Mouse (Mus musculus): ENCODE measurements at regions not wholly inside any gene's neighbourhood (a gene's known extent, or its start where the extent isn't known, plus 50 kb on each side); places are given as distances from the start of the nearest gene placed in this dataset.

DNA sequence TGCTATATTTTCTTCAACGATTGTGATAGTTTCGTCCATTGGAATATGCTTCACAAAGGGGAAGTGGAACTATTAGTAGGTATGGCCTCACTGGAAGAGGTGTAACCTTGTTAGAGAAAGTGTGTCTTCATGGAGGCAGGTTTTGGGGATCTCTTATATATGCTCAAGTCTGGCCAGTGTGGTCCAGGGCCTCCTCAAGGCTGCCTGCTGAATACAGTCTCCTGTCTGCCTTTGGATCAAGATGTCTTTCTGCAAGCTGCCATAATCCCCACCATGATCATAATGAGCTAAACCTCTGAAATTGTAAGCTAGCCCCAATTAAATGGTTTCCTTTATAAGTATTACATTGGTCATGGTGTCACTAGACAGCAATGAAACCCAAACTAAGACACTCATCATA is 384.3 kb downstream of the Btbd3 start:
- DNase-seq (ENCODE audit: low read depth, low spot score), result no peak

- DNase-seq (ENCODE audit: low read depth, low spot score), result no peak
These were observed 385.0 kb downstream of the Btbd3 start for GRCm38 (mm10) chr2:138641335-138641734.

DNA sequence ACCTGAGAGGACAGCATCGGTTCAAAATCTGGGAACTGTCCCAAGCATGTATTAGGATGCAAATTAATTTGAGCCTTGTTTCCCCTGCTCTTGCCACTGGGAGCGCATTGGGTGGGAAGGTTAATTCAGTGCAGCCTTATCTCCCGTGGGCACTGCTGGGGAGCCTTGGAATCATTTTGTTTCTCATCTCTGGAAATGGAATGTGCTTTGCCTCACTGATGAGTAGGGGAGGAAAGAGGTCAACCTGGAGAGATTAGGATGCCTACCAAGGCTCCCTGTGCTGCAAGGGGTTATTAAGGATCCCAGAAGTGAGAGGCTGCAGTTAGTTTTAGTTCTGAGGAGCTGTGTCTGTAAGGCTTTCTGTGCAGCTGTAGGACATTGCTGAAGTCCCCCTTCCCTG is 392.3 kb downstream of the Btbd3 start:
- no peak for DNase-seq (ENCODE audit: low read depth, low spot score)

DNA sequence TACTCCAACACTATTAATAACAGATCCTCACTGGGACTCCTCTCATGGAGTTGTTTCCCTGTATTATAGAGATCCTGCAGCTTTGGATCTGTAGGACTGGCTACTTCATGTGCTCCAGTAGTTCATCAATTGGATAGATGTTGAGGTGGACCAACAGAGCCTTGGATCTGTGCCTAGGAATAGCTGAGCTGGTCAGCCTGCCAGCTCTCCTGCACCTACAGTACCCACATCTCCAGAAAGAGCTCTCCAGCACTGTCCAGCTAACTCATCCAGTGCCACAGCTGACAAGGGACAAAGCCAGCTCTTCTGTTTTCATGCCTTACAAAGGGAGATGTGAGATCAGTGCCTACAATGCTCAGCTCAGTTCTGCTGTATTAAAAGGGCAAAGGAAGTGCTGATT is 403.0 kb downstream of the Btbd3 start:
- DNase-seq (ENCODE audit: low read depth, low spot score), result no peak

- DNase-seq (ENCODE audit: low read depth, low spot score), result no peak
These were observed 413.9 kb downstream of the Btbd3 start for GRCm38 (mm10) chr2:138670307-138670706.

DNA sequence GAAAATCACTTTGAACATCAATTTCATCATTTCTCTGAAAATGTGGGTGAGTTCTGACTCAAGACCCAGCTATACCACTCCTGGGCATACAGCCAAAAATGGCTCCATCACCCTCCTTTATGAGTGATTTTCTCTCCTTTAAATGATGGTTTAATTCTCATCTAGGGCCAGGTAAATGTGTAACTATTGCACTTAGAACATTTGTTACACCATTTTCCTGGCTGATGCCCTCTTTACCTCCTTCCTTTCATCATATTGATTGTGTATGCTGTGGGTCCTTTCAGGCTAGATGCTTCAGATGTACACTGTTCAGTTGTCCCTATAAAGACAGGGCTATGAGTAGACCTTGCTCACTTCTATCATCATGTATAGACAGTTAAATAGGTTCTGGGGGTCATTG is 418.4 kb downstream of the Btbd3 start:
- no peak for DNase-seq (ENCODE audit: low read depth, low spot score)

- no peak for DNase-seq (ENCODE audit: low read depth, low spot score)
These were observed 419.1 kb downstream of the Btbd3 start for GRCm38 (mm10) chr2:138675229-138676065.

GRCm38 (mm10) chr2:138688140-138688871 is 431.9 kb downstream of the Btbd3 start:
- no peak for DNase-seq (ENCODE audit: low read depth, low spot score)

- no peak for DNase-seq (ENCODE audit: low read depth, low spot score)
These were observed 433.1 kb downstream of the Btbd3 start for GRCm38 (mm10) chr2:138689497-138689896.

GRCm38 (mm10) chr2:138702783-138703182 is 446.4 kb downstream of the Btbd3 start:
- no peak for DNase-seq (ENCODE audit: low read depth, low spot score)

- no peak for DNase-seq (ENCODE audit: low read depth, low spot score)
These were observed 447.7 kb downstream of the Btbd3 start for GRCm38 (mm10) chr2:138703943-138704541.

DNA sequence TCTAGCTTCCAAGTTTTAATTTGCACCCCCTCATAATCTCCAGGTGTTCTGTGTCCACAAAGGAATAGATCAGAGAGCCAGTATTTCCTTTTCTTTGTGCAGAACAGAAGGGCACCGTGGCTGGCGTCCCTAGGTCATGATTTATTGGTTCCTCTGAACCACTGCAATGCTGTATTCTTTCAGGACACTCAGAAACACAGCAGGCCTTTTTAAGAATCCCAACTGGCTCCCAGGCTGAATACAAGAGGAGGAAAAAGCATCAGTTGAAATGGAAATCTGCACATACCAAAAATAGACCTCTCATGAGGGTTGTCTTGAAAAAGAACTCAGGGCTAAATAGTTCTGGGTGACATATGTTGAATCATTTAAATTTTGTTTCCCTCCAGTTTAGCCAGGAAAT is 452.4 kb downstream of the Btbd3 start:
- DNase-seq (ENCODE audit: low read depth, low spot score), result no peak

DNA sequence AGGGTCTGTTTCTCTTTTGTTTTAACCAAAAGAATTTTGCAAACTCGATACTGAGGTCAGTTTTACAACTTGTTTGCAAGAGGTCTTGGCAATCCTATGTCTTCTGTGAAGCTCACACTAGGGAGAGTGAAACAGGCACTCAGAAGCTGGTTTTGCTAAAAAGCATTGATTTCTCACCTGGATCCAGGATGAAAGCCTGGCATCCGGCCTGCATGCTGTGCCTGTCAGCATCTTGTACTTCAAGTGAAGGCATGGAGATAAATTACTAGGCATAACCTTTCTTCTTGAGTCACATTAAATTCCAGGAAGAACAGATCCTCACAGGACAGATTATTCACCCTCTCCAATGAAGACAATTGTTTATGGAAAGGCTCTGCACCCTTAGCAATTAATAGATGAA is 477.5 kb downstream of the Btbd3 start:
- DNase-seq (ENCODE audit: low read depth, low spot score), result no peak

DNA sequence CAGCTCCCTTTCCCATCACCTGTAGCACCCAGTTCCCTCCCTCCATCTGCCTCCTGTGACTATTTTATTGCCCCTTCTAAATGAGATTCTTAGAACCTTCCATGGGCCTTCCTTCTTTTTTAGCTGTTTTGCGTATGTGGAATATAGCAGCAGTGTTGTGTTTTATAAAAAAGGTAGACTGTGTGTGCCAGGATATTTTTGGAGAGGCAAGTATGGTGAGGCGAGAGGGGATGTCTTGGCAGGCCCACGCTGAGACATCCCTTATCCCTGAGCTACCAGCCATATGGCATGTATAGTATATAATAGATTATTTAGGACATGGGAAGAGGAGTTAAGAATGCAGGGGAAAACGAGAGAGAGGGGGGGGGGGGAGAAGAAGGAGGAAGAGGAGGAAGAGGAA is 488.4 kb downstream of the Btbd3 start:
- DNase-seq (ENCODE audit: low read depth, low spot score), result no peak

DNA sequence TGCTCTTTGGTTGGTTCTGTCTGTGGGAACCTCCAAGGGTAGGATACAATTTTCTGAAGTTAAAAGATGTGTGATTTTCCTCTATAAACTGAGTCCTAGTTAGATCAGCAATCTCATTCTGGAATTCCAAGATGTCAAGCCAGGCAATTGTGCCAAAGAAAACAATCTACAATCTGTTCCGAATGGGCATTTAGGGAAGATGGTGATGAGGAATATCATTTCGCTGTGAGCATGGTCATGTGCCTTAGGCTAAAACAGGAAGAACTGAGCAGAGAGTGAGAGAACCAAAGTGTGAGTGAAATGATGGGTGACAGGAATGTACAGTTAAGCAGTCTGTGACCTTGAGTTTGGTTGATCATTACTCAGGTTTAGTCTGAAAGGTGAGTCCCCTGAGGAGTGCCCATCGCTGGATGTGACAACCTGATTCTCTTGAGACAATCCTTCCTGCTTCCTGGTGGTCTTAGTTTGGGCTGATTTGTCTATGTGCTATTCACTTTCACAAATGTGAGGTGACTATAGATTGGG is 504.1 kb downstream of the Btbd3 start:
- no peak for DNase-seq (ENCODE audit: low read depth, low spot score)

DNA sequence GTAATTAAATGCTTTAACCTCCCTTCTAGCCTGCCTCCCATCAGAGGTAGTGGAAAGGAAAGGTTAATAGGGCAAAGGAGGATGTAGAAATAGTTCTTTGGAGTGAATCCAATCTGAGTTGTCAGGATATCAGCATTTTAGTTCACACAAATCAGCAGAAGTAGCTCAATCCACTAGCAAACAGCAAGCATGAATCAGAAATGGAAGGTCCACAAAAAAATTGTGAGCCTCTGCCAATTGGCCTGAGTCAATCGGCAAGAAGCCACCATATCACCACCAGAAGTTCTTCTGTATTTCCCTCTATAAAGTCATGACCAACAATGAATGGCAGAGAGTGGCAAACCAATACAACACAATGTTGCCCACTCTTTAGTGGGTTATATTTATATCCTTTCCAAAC is 505.0 kb downstream of the Btbd3 start:
- no peak for DNase-seq (ENCODE audit: low read depth, low spot score)

DNA sequence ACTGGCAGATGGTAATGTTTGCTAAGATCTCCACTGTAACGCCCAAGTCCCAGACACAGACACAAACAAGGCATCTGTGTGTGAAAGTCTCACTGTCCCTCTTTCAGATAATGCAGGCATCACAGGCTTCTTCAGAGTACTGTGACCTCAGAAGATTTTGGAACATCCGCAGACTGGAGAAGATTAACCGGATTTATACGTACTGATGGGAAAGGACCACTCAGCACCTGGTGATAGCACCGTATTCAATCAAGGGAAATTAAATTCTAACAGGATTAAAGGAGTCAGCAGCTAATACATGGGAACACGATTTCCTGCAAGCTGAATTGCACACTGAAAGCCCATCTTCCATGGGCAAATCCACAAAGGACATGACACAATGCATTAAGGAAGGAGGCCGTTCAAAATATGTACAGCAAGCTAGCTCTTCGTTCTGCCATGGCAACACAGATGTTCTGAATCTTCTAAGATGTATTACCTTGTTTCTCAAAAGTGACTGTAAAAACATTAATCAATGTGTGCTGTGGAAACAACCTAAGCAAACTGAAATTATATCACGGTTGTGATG is 510.0 kb downstream of the Btbd3 start:
- DNase-seq (ENCODE audit: low read depth, low spot score), result no peak

DNA sequence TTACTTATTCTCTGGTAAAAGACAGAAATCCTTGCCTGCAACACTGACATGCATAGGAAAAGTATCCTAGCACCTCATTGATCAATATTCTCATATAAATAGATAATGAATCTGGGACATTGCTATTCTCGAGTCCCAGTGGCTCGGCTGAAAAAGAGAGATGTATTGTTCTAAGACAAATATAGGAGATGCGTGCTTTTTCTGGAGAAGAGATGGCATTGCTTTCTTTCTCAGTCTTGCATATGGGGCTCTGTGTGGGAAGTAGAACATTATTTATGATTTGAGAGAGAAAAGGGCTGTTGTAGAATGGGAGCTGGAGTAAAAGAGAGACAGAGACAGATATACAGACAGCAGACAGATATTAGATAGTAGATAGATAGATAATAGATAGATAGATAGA is 527.4 kb downstream of the Btbd3 start:
- DNase-seq (ENCODE audit: low read depth, low spot score), result no peak

- no peak for DNase-seq (ENCODE audit: low read depth, low spot score)
These were observed 536.5 kb downstream of the Btbd3 start for GRCm38 (mm10) chr2:138792711-138793450.

GRCm38 (mm10) chr2:138806196-138806595 is 549.8 kb downstream of the Btbd3 start:
- no peak for DNase-seq (ENCODE audit: low read depth, low spot score)

GRCm38 (mm10) chr2:138809767-138810166 is 553.4 kb downstream of the Btbd3 start:
- DNase-seq (ENCODE audit: low read depth, low spot score), result no peak
